Mouse (Mus musculus): ENCODE results near the gene Bcl7c. TPM values are rescaled to one million over a fixed set of nuclear protein-coding genes. Genes with fewer than 3 reads are reported as not detected.

Bcl7c gene
- total RNA-seq, 1 experiment = 35.6 TPM

DNA sequence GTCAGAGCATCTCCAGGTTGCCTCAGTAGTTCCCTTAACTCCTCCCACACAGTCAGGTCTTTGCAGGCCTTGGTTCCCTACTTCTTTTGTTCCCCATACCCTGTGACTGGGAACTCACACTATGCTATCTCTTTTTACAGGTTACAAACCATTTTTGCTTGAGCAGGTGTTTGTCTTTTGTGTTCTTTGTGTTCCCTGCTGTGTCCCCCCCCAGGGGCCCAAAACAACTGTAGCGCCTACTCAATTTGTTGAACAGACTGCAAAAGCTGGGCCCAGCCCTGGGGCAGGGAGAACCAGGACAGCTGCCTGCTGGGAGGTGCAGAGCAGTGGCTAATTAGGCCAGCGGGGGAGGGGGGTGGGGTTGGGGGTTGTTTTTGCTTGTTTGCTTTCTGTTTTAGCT, 90.8 kb downstream of the Bcl7c start:
- no peak overlapping the region for H3K4me3 ChIP-seq (ENCODE audit: insufficient read depth in 1 of 2, low read depth in 1 of 2, low read length in 2 of 2, poor library complexity in 1 of 2, severe bottlenecking in 1 of 2)
- H3K9ac ChIP-seq (ENCODE audit: insufficient read depth, low read depth, low read length, poor library complexity, severe bottlenecking) = no peak overlapping the region
- no peaks in the 10 kb centered on the region for H3K36me3 ChIP-seq (ENCODE audit: control insufficient read depth, insufficient read depth, low read length, poor library complexity, severe bottlenecking)
- in situ Hi-C loops (cut with MboI; ENCODE audit: low sequenced_read_pairs in 2 of 2, unreplicated experiment in 2 of 2) = no loop called here
- no peak for DNase-seq (ENCODE audit: low read depth, low spot score)
- no peak for TF ChIP-seq ZC3H11A (IDR thresholded peaks at IDR 0.05; ENCODE audit: borderline replicate concordance, low read depth, low read length)
- no peak for TF ChIP-seq MAFK (IDR thresholded peaks at IDR 0.05; ENCODE audit: insufficient read depth, low read depth, low read length)
- TF ChIP-seq ZNF384 (IDR thresholded peaks at IDR 0.05; ENCODE audit: low read depth, low read length) = no peak
- no peak for TF ChIP-seq CHD2 (IDR thresholded peaks at IDR 0.05; ENCODE audit: low read depth, low read length)
- no peak for TF ChIP-seq HCFC1 (IDR thresholded peaks at IDR 0.05; ENCODE audit: borderline replicate concordance, insufficient read depth, low read length)
- no peak overlapping the region for H3K27ac ChIP-seq (ENCODE audit: insufficient read depth, low read depth, low read length, poor library complexity, severe bottlenecking)
- peaks cover 10% of the 10 kb centered on the region for H3K9me3 ChIP-seq (ENCODE audit: control insufficient read depth, insufficient read depth, low read depth, low read length)
- H3K4me1 ChIP-seq (ENCODE audit: control insufficient read depth in 2 of 2, insufficient read depth in 2 of 2, low read length in 2 of 2, poor library complexity in 1 of 2) = peaks cover 0 to 3% of the 10 kb centered on the region in 2 experiments; a peak in 1 of 4 replicates

DNA sequence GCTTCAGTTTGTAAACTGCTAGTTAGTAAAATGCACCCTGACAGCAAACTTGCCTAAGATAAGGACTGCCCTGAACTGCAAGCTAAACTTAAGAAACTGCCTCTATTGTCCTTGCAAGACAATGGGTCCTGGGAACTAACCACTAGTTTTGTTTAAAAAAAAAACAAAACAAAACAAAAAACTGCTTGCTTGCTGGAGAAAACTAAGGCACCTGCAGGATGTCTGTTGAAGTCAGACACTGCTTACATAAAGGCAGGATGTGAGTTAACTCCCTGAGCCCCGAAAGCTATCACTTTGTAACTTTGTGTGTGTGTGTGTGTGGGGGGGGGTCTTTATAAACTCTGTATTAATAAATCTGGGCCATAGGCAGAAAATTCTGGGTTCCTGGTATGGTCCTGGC, 91.9 kb downstream of the Bcl7c start:
- in situ Hi-C loops (cut with MboI; ENCODE audit: low sequenced_read_pairs in 2 of 2, unreplicated experiment in 2 of 2) = no loop called here

DNA sequence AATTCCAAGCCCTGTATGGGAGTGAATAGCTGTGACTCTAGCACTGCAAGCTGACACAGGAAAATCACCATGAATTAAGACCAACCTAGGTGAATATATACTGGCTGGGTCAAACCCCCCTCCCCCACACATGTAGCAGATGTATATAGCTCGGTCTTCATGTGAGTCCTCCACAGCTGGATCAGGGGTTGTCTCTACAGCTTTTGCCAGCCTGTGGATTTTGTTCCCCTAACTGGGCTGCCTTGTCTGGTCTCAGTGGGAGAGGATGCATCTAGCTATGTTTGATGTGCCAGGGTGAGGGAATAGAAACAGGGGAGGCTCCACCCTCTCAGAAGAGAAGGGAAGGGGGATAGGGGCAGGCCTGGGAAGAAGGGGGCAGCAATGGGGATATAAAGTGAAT, 92.4 kb downstream of the Bcl7c start:
- no peak overlapping the region for H3K9ac ChIP-seq (ENCODE audit: insufficient read depth, low read depth, low read length, poor library complexity, severe bottlenecking)
- peaks cover 10% of the 10 kb centered on the region for H3K9me3 ChIP-seq (ENCODE audit: control insufficient read depth, insufficient read depth, low read depth, low read length)
- no peak overlapping the region for H3K4me3 ChIP-seq (ENCODE audit: insufficient read depth in 1 of 2, low read depth in 1 of 2, low read length in 2 of 2, poor library complexity in 1 of 2, severe bottlenecking in 1 of 2)
- peaks cover 0 to 3% of the 10 kb centered on the region in 2 experiments; a peak in 1 of 4 replicates for H3K4me1 ChIP-seq (ENCODE audit: control insufficient read depth in 2 of 2, insufficient read depth in 2 of 2, low read length in 2 of 2, poor library complexity in 1 of 2)
- DNase-seq (ENCODE audit: low read depth, low spot score) = no peak
- H3K27ac ChIP-seq (ENCODE audit: insufficient read depth, low read depth, low read length, poor library complexity, severe bottlenecking) = no peak overlapping the region
- in situ Hi-C loops (cut with MboI; ENCODE audit: low sequenced_read_pairs in 2 of 2, unreplicated experiment in 2 of 2) = no loop called here
- H3K36me3 ChIP-seq (ENCODE audit: control insufficient read depth, insufficient read depth, low read length, poor library complexity, severe bottlenecking) = peaks cover 14% of the 10 kb centered on the region
- TF ChIP-seq CHD2 (IDR thresholded peaks at IDR 0.05; ENCODE audit: low read depth, low read length) (no peak), MAFK (IDR thresholded peaks at IDR 0.05; ENCODE audit: insufficient read depth, low read depth, low read length) (no peak), ZNF384 (IDR thresholded peaks at IDR 0.05; ENCODE audit: low read depth, low read length) (no peak), HCFC1 (IDR thresholded peaks at IDR 0.05; ENCODE audit: borderline replicate concordance, insufficient read depth, low read length) (no peak), ZC3H11A (IDR thresholded peaks at IDR 0.05; ENCODE audit: borderline replicate concordance, low read depth, low read length) (no peak)

More for the DNA sequence above, 91.9 kb downstream of the Bcl7c start:
- Histone ChIP-seq H3K4me1 (ENCODE audit: control insufficient read depth in 2 of 2, insufficient read depth in 2 of 2, low read length in 2 of 2, poor library complexity in 1 of 2) (peaks cover 0 to 3% of the 10 kb centered on the region in 2 experiments; a peak in 1 of 4 replicates), H3K9me3 (ENCODE audit: control insufficient read depth, insufficient read depth, low read depth, low read length) (peaks cover 10% of the 10 kb centered on the region), H3K9ac (ENCODE audit: insufficient read depth, low read depth, low read length, poor library complexity, severe bottlenecking) (no peak overlapping the region), H3K36me3 (ENCODE audit: control insufficient read depth, insufficient read depth, low read length, poor library complexity, severe bottlenecking) (peaks cover 10% of the 10 kb centered on the region; the same call in 1 of the 2 replicates), H3K27ac (ENCODE audit: insufficient read depth, low read depth, low read length, poor library complexity, severe bottlenecking) (no peak overlapping the region), H3K4me3 (ENCODE audit: insufficient read depth in 1 of 2, low read depth in 1 of 2, low read length in 2 of 2, poor library complexity in 1 of 2, severe bottlenecking in 1 of 2) (no peak overlapping the region)
- no peak for DNase-seq (ENCODE audit: low read depth, low spot score)
- TF ChIP-seq ZNF384 (IDR thresholded peaks at IDR 0.05; ENCODE audit: low read depth, low read length) (no peak), ZC3H11A (IDR thresholded peaks at IDR 0.05; ENCODE audit: borderline replicate concordance, low read depth, low read length) (no peak), MAFK (IDR thresholded peaks at IDR 0.05; ENCODE audit: insufficient read depth, low read depth, low read length) (no peak), CHD2 (IDR thresholded peaks at IDR 0.05; ENCODE audit: low read depth, low read length) (no peak), HCFC1 (IDR thresholded peaks at IDR 0.05; ENCODE audit: borderline replicate concordance, insufficient read depth, low read length) (no peak)

DNA sequence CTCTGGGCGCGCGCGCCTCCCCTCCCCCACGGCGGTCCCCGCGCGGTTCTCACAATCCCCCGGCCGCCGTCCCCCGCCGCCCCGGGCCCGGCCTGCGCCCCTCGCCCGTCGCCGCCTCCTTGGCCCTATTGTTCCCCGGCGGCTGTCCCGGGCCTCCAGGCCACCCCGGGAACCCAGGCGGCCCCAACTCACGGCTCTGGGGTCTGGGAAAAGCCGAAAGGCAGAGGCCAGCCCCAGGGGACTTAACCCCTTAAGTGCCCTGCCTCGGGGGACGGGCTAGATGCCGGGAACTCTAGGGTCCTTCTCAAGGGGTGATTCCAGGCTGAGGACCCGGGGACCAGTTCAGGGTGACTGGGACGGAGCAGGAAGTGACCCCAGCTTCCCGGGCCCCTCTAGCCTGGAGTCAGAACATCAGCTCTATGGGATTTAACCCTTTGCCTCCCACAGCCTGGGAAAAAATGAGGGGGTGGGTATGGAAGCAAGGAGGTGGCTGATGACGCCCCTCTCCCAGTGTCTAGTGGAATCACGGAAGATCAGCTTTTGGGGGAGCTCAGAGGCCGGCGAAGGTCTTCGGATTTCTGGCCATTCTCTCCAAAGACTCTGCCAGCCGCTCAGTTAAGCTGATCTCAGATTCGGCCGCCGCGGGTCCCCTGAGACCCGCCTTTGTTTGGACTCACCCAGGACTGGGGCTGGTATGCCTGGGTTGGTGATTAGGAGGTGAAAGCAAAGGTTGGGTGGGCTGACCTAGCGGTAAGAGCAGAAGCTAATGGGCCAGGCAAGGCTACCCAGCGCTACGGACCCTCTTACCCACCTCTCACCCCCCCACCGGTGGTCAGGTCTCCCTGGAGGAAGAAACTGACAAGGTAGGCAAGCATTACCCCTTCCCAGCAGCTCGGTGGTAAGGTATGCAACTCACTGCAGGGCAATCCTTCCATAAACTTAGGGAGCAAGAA, 93.6 kb downstream of the Bcl7c start, which contains the start of gene Zfp629:
Gene Zfp629, minus strand, starts transcription at position 907 of the 953 bp plus-strand sequence.
- peaks cover 26% of the 10 kb centered on the region for H3K36me3 ChIP-seq (ENCODE audit: control insufficient read depth, insufficient read depth, low read length, poor library complexity, severe bottlenecking)
- in situ Hi-C loops (cut with MboI; ENCODE audit: low sequenced_read_pairs in 2 of 2, unreplicated experiment in 2 of 2) = no loop called here
- peaks cover 18% of the 10 kb centered on the region for H3K9me3 ChIP-seq (ENCODE audit: control insufficient read depth, insufficient read depth, low read depth, low read length)
- H3K9ac ChIP-seq (ENCODE audit: insufficient read depth, low read depth, low read length, poor library complexity, severe bottlenecking) = peak within 1 kb of the TSS; percentile 85
- peak within 1 kb of the TSS; percentile 80 to 98 for H3K4me3 ChIP-seq (ENCODE audit: insufficient read depth in 1 of 2, low read depth in 1 of 2, low read length in 2 of 2, poor library complexity in 1 of 2, severe bottlenecking in 1 of 2)
- H3K4me1 ChIP-seq (ENCODE audit: control insufficient read depth in 2 of 2, insufficient read depth in 2 of 2, low read length in 2 of 2, poor library complexity in 1 of 2) = peaks cover 0 to 3% of the 10 kb centered on the region in 2 experiments; a peak in 1 of 4 replicates
- DNase-seq (ENCODE audit: low read depth, low spot score) = no peak
- TF ChIP-seq ZNF384 (IDR thresholded peaks at IDR 0.05; ENCODE audit: low read depth, low read length) (no peak), HCFC1 (IDR thresholded peaks at IDR 0.05; ENCODE audit: borderline replicate concordance, insufficient read depth, low read length) (peak; percentile 38; the same call in 1 of the 2 replicates)
- H3K27ac ChIP-seq (ENCODE audit: insufficient read depth, low read depth, low read length, poor library complexity, severe bottlenecking) = no peak within 1 kb of the TSS; the same call in 1 of the 2 replicates
